Mouse (Mus musculus) liver, adult 10 weeks (tissue): Measurements from ENCODE around the gene Gp5. TPM values are rescaled to one million over a fixed set of nuclear protein-coding genes. Genes with fewer than 3 reads are reported as not detected.

Source experiments
- polyA plus RNA-seq: library from polyadenylated mRNA; stranded (reverse); fragments of 350-450 nt; fragmentation: Illumina TruSeq; extraction: RNeasy Lipid Tissue Mini Kit (QIAGEN cat#74804); gene quantifications from one replicate; pipeline ENCODE4 v1.2.3, GENCODE M21; 2014; ENCODE audit warnings: low read depth, low replicate concordance

Gp5 gene
- polyA plus RNA-seq = not detected

DNA sequence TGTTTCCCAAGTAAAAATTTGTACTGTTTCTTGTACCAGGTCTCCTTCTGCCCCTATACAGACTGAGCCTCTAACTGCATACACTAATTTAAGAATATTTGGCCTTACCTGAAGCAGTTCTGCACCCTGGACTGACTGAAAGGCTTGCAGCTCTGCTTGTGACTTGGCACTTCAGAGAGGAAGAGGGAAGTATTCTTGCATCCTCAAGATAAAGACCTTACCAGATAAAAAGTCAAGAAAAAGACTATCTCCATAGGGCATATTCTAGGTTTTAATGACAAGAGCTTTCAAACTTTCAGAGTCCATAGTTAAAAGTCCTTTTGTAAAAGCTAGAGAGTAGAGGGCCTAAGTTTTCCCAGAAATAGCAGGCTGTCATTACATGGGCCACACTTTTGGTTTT, at the start of gene Gp5:
Gene Gp5 (minus strand): TSS at position 133 of the 400 bp plus-strand sequence.

GRCm38 (mm10) chr16:30282844-30283495, 27.6 kb downstream of the Gp5 start, which contains the start of gene Lrrc15:
Gene Lrrc15, minus strand, starts transcription at chr16:30283256.

DNA sequence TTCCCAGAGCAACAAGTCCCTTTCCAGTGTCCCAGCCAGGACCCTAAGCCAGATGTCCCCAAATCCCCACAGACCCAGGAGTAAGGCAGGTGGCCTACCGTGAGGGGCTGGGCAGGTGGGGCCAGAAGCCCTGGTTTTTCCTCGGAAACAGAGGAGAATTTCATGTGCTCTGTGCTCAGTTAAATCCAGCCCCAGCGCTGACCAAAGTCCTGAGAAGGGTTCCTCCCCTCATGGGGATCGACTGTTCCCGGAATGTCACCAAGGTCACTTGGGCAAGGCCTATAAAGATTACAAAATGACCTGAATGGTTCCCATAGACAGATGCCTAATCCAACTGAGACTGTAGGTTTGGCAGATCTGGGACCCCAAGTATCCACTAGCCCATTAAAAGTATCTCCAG, 43.2 kb downstream of the Gp5 start, which contains the start of gene Cpn2:
Gene Cpn2 (minus strand): TSS at position 141 of the 400 bp plus-strand sequence.

Other genes with a start within 250 kb of the Gp5 start
- 25.6 TPM for gene Hes1, start 246.4 kb downstream of the Gp5 start, polyA plus RNA-seq
- gene Cpn2, start 43.3 kb downstream of the Gp5 start, polyA plus RNA-seq = 75.7 TPM
- not detected for gene Lrrc15, start 27.5 kb downstream of the Gp5 start, polyA plus RNA-seq
- gene Atp13a3, start 95.2 kb upstream of the Gp5 start, polyA plus RNA-seq = 125 TPM
- 0.56 TPM for gene Tmem44, start 240.1 kb upstream of the Gp5 start, polyA plus RNA-seq